ENCODE assay signal across 9 mouse cellular contexts in the genomic region with DNA sequence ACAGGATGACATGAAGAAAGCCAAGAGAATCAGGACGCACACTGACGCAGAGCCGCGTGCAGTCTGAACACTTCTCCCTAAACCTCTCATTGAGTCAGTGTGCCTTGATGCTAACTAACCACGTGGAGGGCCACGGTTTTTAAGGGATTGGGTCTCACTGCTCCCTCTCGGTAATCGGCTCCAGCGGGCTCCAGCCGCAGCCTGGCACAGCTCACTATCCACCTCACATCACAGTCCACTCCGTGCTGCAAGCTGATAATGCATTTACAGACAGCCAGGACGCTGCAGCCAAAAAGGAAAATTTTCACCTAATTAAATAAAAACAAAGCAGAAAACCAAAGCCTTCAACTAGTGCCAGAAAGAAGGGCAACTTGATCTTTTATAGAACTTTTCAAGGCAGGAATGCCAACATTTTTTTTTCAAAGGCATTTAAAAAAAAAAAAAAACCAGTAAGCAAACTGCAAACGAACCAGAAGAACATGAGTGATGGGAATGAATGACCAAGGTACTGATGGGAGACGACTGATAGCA. TPM values are rescaled to one million over a fixed set of nuclear protein-coding genes. Genes with fewer than 3 reads are reported as not detected.
A peak's percentile ranks its signal among the peaks of the same experiment; 100 is the strongest.
DNase-seq lines count a peak whose midpoint lies in the region; ATAC-seq and TF ChIP-seq lines count a peak whose summit lies in the region.
"Had no signal": no experiment of that assay in that cellular context is flagged by ENCODE, and none has a peak within 500 bp of the region (broad histone marks: within the 10 kb centered on the region; RNA-seq: fewer than 3 reads in every experiment).

No protein-coding gene starts in this region.

- no peak for TF ChIP-seq CTCF in stomach, postnatal 0 days (IDR thresholded peaks at IDR 0.05; ENCODE audit: low read depth)

- H3K4me3 ChIP-seq in hindbrain, embryonic 10.5 days, result no peak overlapping the region
- H3K4me3 ChIP-seq in hindbrain, embryonic 14.5 days (replicated peaks; ENCODE audit: low read length), result no peak overlapping the region
- no peak overlapping the region for H3K4me3 ChIP-seq in forebrain, embryonic 14.5 days (ENCODE audit: low read depth, low read length)
- no peak overlapping the region for H3K4me3 ChIP-seq in stomach, postnatal 0 days (ENCODE audit: low read depth, low read length)
- no peak overlapping the region for H3K4me3 ChIP-seq in kidney, embryonic 16.5 days (ENCODE audit: low read length)

- no peaks in the 10 kb centered on the region for H3K9me3 ChIP-seq in hindbrain, embryonic 10.5 days
- H3K9me3 ChIP-seq in hindbrain, embryonic 14.5 days (ENCODE audit: control insufficient read depth, low read length), result no peaks in the 10 kb centered on the region
- no peaks in the 10 kb centered on the region for H3K9me3 ChIP-seq in forebrain, embryonic 14.5 days (replicated peaks; ENCODE audit: control insufficient read depth, low read length)
- no peaks in the 10 kb centered on the region for H3K9me3 ChIP-seq in stomach, postnatal 0 days (ENCODE audit: control insufficient read depth, low read length)
- H3K9me3 ChIP-seq in kidney, embryonic 16.5 days (ENCODE audit: low read length), result no peaks in the 10 kb centered on the region

- H3K9ac ChIP-seq in hindbrain, embryonic 14.5 days, result no peak overlapping the region
- no peak overlapping the region for H3K9ac ChIP-seq in forebrain, embryonic 14.5 days (ENCODE audit: low read length)
- no peak overlapping the region for H3K9ac ChIP-seq in stomach, postnatal 0 days (ENCODE audit: low read length)
- H3K9ac ChIP-seq in kidney, embryonic 16.5 days (replicated peaks; ENCODE audit: low read length), result no peak overlapping the region

- H3K4me1 ChIP-seq in hindbrain, embryonic 10.5 days (replicated peaks), result peaks cover 62% of the 10 kb centered on the region
- peaks cover 20% of the 10 kb centered on the region; the same call in 1 of the 2 replicates for H3K4me1 ChIP-seq in hindbrain, embryonic 14.5 days (replicated peaks; ENCODE audit: control insufficient read depth, insufficient read depth, low read length)
- peaks cover 30% of the 10 kb centered on the region for H3K4me1 ChIP-seq in forebrain, embryonic 14.5 days (ENCODE audit: control insufficient read depth, insufficient read depth, low read length)
- H3K4me1 ChIP-seq in stomach, postnatal 0 days (replicated peaks; ENCODE audit: control insufficient read depth, insufficient read depth), result peaks cover 14% of the 10 kb centered on the region
- peaks cover 13% of the 10 kb centered on the region for H3K4me1 ChIP-seq in kidney, embryonic 16.5 days (ENCODE audit: insufficient read depth, low read length)

- no peak overlapping the region for H3K4me2 ChIP-seq in hindbrain, embryonic 14.5 days (replicated peaks)
- no peak overlapping the region for H3K4me2 ChIP-seq in forebrain, embryonic 14.5 days (ENCODE audit: low read length)
- no peak overlapping the region for H3K4me2 ChIP-seq in stomach, postnatal 0 days (replicated peaks; ENCODE audit: low read depth)
- no peak overlapping the region for H3K4me2 ChIP-seq in kidney, embryonic 16.5 days (replicated peaks; ENCODE audit: low read depth, low read length)

- no peaks in the 10 kb centered on the region for H3K27me3 ChIP-seq in hindbrain, embryonic 10.5 days (ENCODE audit: insufficient read depth, poor library complexity, severe bottlenecking)
- no peaks in the 10 kb centered on the region for H3K27me3 ChIP-seq in hindbrain, embryonic 14.5 days (ENCODE audit: control insufficient read depth, insufficient read depth, low read length)
- no peaks in the 10 kb centered on the region for H3K27me3 ChIP-seq in forebrain, embryonic 14.5 days (replicated peaks; ENCODE audit: control insufficient read depth, insufficient read depth, low read length)
- no peaks in the 10 kb centered on the region for H3K27me3 ChIP-seq in stomach, postnatal 0 days (ENCODE audit: control insufficient read depth, insufficient read depth, low read length)
- H3K27me3 ChIP-seq in kidney, embryonic 16.5 days (ENCODE audit: insufficient read depth, low read length), result no peaks in the 10 kb centered on the region

- H3K36me3 ChIP-seq in hindbrain, embryonic 10.5 days, result no peaks in the 10 kb centered on the region
- H3K36me3 ChIP-seq in hindbrain, embryonic 14.5 days (replicated peaks; ENCODE audit: control insufficient read depth, insufficient read depth), result no peaks in the 10 kb centered on the region
- no peaks in the 10 kb centered on the region for H3K36me3 ChIP-seq in forebrain, embryonic 14.5 days (ENCODE audit: control insufficient read depth, insufficient read depth, low read length)
- no peaks in the 10 kb centered on the region for H3K36me3 ChIP-seq in stomach, postnatal 0 days (ENCODE audit: control insufficient read depth, insufficient read depth, low read length)
- no peaks in the 10 kb centered on the region for H3K36me3 ChIP-seq in kidney, embryonic 16.5 days (ENCODE audit: insufficient read depth, low read length)

- TF ChIP-seq EP300 in stomach, postnatal 0 days (optimal IDR thresholded peaks at IDR 0.05), result no peak

- DNase-seq in hindbrain, embryonic 10.5 days (ENCODE audit: low spot score), result no peak
- no peak for DNase-seq in hindbrain, embryonic 14.5 days (ENCODE audit: low spot score)
- peak; percentile 37 for DNase-seq in ovary, adult 18-20 months (ENCODE audit: low spot score)
- no peak for DNase-seq in ovary, postnatal 10 days (ENCODE audit: low spot score)
- DNase-seq in forebrain, embryonic 14.5 days (ENCODE audit: low spot score), result peak; percentile 71
- no peak for DNase-seq in stomach, postnatal 0 days (ENCODE audit: low spot score)
- DNase-seq in adrenal gland, postnatal 25 days, result no peak
- DNase-seq: liver had no signal

- WGBS in hindbrain, embryonic 10.5 days, result 84% methylated on average over 14 of the region's 14 CpGs
- WGBS in hindbrain, embryonic 14.5 days, result 52% methylated on average over 14 of the region's 14 CpGs
- 25% methylated on average over 14 of the region's 14 CpGs for WGBS in forebrain, embryonic 14.5 days
- WGBS in stomach, postnatal 0 days, result 69% methylated on average over 14 of the region's 14 CpGs
- 73% methylated on average over 14 of the region's 14 CpGs for WGBS in kidney, embryonic 16.5 days

- H3K27ac ChIP-seq in hindbrain, embryonic 10.5 days, result peak overlapping the region; percentile 64; the same call in 1 of the 2 replicates
- H3K27ac ChIP-seq in hindbrain, embryonic 14.5 days, result no peak overlapping the region
- H3K27ac ChIP-seq in forebrain, embryonic 14.5 days (ENCODE audit: low read depth, low read length), result 0 out of 2 replicates have a peak overlapping the region, but pooled peaks have one; percentile 50
- peak overlapping the region; percentile 85 for H3K27ac ChIP-seq in stomach, postnatal 0 days (replicated peaks)
- H3K27ac ChIP-seq in kidney, embryonic 16.5 days (ENCODE audit: low read length), result no peak overlapping the region

- ATAC-seq in hindbrain, embryonic 14.5 days (ENCODE audit: low FRiP score), result no peak
- peak; percentile 71 for ATAC-seq in forebrain, embryonic 14.5 days
- ATAC-seq in stomach, postnatal 0 days (ENCODE audit: low FRiP score, low TSS enrichment), result no peak
- no peak for ATAC-seq in kidney, embryonic 16.5 days (ENCODE audit: low FRiP score, low TSS enrichment)

RNA-seq across cellular contexts. Expression of a gene that starts 57.6 kb away (rescaled TPM):
- polyA plus RNA-seq in hindbrain, embryonic 10.5 days (2016; fragmentation: Nextera tagmentation; extraction: Ambion mirVana), result 54.4 and 55.9 TPM in 2 replicates
- 28.4 and 29.4 TPM in 2 replicates for polyA plus RNA-seq in hindbrain, embryonic 14.5 days (2014; fragmentation: Nextera tagmentation; extraction: Ambion mirVana)
- 18.1 and 21.1 TPM in 2 replicates for polyA plus RNA-seq in forebrain, embryonic 14.5 days (2014; fragmentation: Nextera tagmentation; extraction: Ambion mirVana)
- polyA plus RNA-seq in stomach, postnatal 0 days (2015; fragmentation: Nextera tagmentation; extraction: Ambion mirVana), result 20.5 and 23.4 TPM in 2 replicates
- polyA plus RNA-seq in kidney, embryonic 16.5 days (2015; fragmentation: Nextera tagmentation; extraction: Ambion mirVana), result 38.3 and 42.5 TPM in 2 replicates
- total RNA-seq in adrenal gland, postnatal 25 days (2021), result 8.8 TPM in 2 replicates

Comparison
In these comparisons a context has a peak if more than half of its experiments do, and no peak if none do; other contexts are left out.
1. DNase-seq: peak in ovary, adult 18-20 months (single experiment) and forebrain, embryonic 14.5 days (single experiment); none in hindbrain, embryonic 10.5 days (single experiment), hindbrain, embryonic 14.5 days (single experiment), ovary, postnatal 10 days (single experiment), stomach, postnatal 0 days (single experiment) and adrenal gland, postnatal 25 days (single experiment).
2. H3K27ac ChIP-seq: peak in hindbrain, embryonic 10.5 days (single experiment), forebrain, embryonic 14.5 days (single experiment) and stomach, postnatal 0 days (single experiment); none in hindbrain, embryonic 14.5 days (single experiment) and kidney, embryonic 16.5 days (single experiment).